Mouse (Mus musculus) liver, embryonic 14.5 days (tissue): Measurements from ENCODE around the gene Gadd45a. TPM values are rescaled to one million over a fixed set of nuclear protein-coding genes. Genes with fewer than 3 reads are reported as not detected.

Experiments used
- ATAC-seq: fragments of 200-750 bp; cut with Nextera tagmentation; 2 replicates; pipeline ENCODE4 v1.8.0; 2017; ENCODE audit warnings: moderate number of reproducible peaks, mild to moderate bottlenecking, moderate library complexity; ENCODE audit not compliant: insufficient read depth
- DNase-seq, 3 experiments: peaks; one replicate each; pipeline ENCODE4 v3.0.0-alpha.2; 2012 to 2013; ENCODE audit warnings: low read depth in 3 of 3, low spot score in 3 of 3
- H3K27ac ChIP-seq: fragments of 300-500 bp; sonication (generic); 2 replicates; pipeline ENCODE4 v1.5.1; 2014; ENCODE audit warnings: moderate library complexity, mild to moderate bottlenecking, control low read depth, inconsistent platforms
- H3K27me3 ChIP-seq: fragments of 300-500 bp; sonication (generic); 2 replicates; pipeline ENCODE4 v1.6.1; 2014; ENCODE audit warnings: mild to moderate bottlenecking, low read length, moderate library complexity; ENCODE audit not compliant: control insufficient read depth, insufficient read depth
- H3K36me3 ChIP-seq: fragments of 300-500 bp; sonication (generic); replicated peaks from 2 replicates; pipeline ENCODE4 v1.6.1; 2014; ENCODE audit warnings: low read depth; ENCODE audit not compliant: control insufficient read depth, insufficient read depth
- H3K4me1 ChIP-seq, 2 experiments: fragments of 200-500 bp in 1 of 2; fragments of 300-500 bp in 1 of 2; sonication (generic) in 1 of 2; replicated peaks; 2 replicates each; pipeline ENCODE4 v1.6.1; 2012 to 2014; ENCODE audit warnings: antibody characterized with exemption in 1 of 2, inconsistent platforms in 1 of 2, low read length in 1 of 2; ENCODE audit not compliant: control insufficient read depth in 2 of 2, insufficient read depth in 2 of 2
- H3K4me2 ChIP-seq: fragments of 300-500 bp; sonication (generic); 2 replicates; pipeline ENCODE4 v1.6.1; 2014; ENCODE audit warnings: low read depth, mild to moderate bottlenecking, control low read depth, moderate library complexity
- H3K4me3 ChIP-seq, 2 experiments: fragments of 200-500 bp in 1 of 2; fragments of 300-500 bp in 1 of 2; sonication (generic) in 1 of 2; 2 replicates each; pipeline ENCODE4 v1.5.1; 2012 to 2014; ENCODE audit warnings: low read depth in 2 of 2, low read length in 2 of 2, mild to moderate bottlenecking in 2 of 2, control low read depth in 1 of 2, inconsistent platforms in 1 of 2, moderate library complexity in 1 of 2; ENCODE audit not compliant: insufficient read depth in 1 of 2
- H3K9ac ChIP-seq: fragments of 300-500 bp; sonication (generic); replicated peaks from 2 replicates; pipeline ENCODE4 v1.6.1; 2014; ENCODE audit warnings: mild to moderate bottlenecking, control low read depth, moderate library complexity
- H3K9me3 ChIP-seq: fragments of 300-500 bp; sonication (generic); 2 replicates; pipeline ENCODE4 v1.6.1; 2016; ENCODE audit warnings: low read length, mixed read lengths; ENCODE audit not compliant: control insufficient read depth
- CTCF ChIP-seq: IDR thresholded peaks from 2 replicates; pipeline ENCODE4 v1.5.1; 2016; ENCODE audit warnings: antibody characterized with exemption, low read depth, control low read depth
- EP300 ChIP-seq: IDR thresholded peaks from 2 replicates; pipeline ENCODE4 v1.6.1; 2016; ENCODE audit warnings: antibody characterized with exemption, low read depth
- WGBS: fragments of 180-500 bp; shearing (Covaris S2); extraction: QIAGEN DNeasy Blood & Tissue Kit; methylation state at CpG from one replicate; pipeline ENCODE4 v1.1.7; 2014; ENCODE audit not compliant: insufficient replicate concordance; 5-methylcytosine and 5-hydroxymethylcytosine counted together
- polyA plus RNA-seq, 2 experiments: library from polyadenylated mRNA; depleted of rRNA in 1 of 2; stranded (reverse) in 1 of 2; unstranded in 1 of 2; fragments of >200 nt; fragmentation: Nextera tagmentation in 1 of 2; extraction: Ambion mirVana in 1 of 2; gene quantifications; 2 replicates each; pipeline versions ENCODE4 v1.2.1 to v1.2.3; 2012 to 2014

Gene Gadd45a
- polyA plus RNA-seq, 2 experiments, result 49.8 to 90.4 TPM

GRCm38 (mm10) chr6:66989037-66989436 is 48.2 kb downstream of the Gadd45a start:
- H3K36me3 ChIP-seq, result no peaks in the 10 kb centered on the region
- ATAC-seq (no peak), DNase-seq (no peak)
- no peaks in the 10 kb centered on the region for H3K27me3 ChIP-seq
- WGBS, result 29% methylated on average over 6 of the region's 6 CpGs
- H3K9me3 ChIP-seq, result no peaks in the 10 kb centered on the region
- peaks cover 23 to 40% of the 10 kb centered on the region in 2 experiments for H3K4me1 ChIP-seq
- H3K4me3 ChIP-seq, result no peak overlapping the region
- TF ChIP-seq EP300, result no peak; the same call in 1 of the 2 replicates
- no peak for TF ChIP-seq CTCF
- H3K27ac ChIP-seq, result no peak overlapping the region; the same call in 1 of the 2 replicates
- H3K9ac ChIP-seq, result no peak overlapping the region
- H3K4me2 ChIP-seq, result no peak overlapping the region

DNA sequence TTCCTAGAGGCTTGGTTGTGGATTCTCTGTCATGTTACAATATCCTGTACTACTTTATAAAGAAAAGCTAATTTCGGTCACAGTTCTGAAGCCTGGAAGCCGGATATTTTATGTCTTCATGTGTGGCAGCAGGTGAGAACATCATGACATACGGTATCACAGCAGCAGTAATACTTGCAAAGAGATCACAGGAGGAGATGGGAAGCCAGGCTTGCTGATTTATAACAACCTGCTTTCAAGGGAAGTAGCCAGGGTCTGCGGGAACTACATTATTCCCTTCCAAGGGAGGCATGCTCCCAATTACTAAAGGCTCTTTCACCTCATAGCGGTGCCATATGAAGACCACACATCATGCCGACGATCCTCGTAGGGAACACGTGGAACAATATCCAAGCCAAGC is 48.9 kb downstream of the Gadd45a start:
- Histone ChIP-seq H3K27me3 (no peaks in the 10 kb centered on the region), H3K4me3 (no peak overlapping the region), H3K4me2 (no peak overlapping the region), H3K36me3 (no peaks in the 10 kb centered on the region), H3K27ac (peak overlapping the region; percentile 77), H3K4me1 (peaks cover 23 to 40% of the 10 kb centered on the region in 2 experiments), H3K9me3 (no peaks in the 10 kb centered on the region), H3K9ac (no peak overlapping the region)
- DNase-seq, result no peak
- 85% methylated on average over 9 of the region's 9 CpGs for WGBS
- TF ChIP-seq EP300, result no peak
- no peak for ATAC-seq

DNA sequence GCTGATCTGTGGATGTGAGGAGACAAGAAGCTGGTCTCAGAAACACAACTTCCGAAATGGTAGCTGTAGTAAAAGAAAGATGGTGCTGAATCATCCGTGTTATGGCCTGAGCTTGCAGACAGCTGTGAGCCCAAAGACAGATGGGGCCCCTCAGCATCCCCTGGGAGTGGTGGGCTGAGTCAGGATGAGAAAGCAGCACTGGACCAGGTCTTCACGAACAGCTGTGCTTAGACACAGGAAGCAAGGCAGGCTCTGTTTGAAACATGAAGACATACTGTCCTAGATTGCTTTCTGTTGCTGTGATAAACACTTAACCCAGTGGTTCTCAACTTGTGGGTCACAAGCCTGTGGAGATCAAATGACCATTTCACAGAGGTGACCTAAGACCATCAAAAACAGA is 49.6 kb downstream of the Gadd45a start:
- H3K9ac ChIP-seq, result peak overlapping the region; percentile 45; the same call in 1 of the 2 replicates
- DNase-seq (peak; percentile 30 to 45 (median 35)), ATAC-seq (peak; percentile 90)
- 50% methylated on average over 3 of the region's 3 CpGs for WGBS
- no peaks in the 10 kb centered on the region for H3K9me3 ChIP-seq
- no peaks in the 10 kb centered on the region for H3K36me3 ChIP-seq
- no peaks in the 10 kb centered on the region for H3K27me3 ChIP-seq
- H3K4me2 ChIP-seq, result peak overlapping the region; percentile 46
- peak overlapping the region; percentile 77 for H3K27ac ChIP-seq
- no peak overlapping the region for H3K4me3 ChIP-seq
- TF ChIP-seq CTCF (no peak), EP300 (0 out of 2 replicates have a peak, but pooled peaks have one; percentile 19)
- H3K4me1 ChIP-seq, result peaks cover 23 to 40% of the 10 kb centered on the region in 2 experiments

- Histone ChIP-seq H3K4me1 (peaks cover 23 to 40% of the 10 kb centered on the region in 2 experiments), H3K9me3 (no peaks in the 10 kb centered on the region), H3K36me3 (no peaks in the 10 kb centered on the region), H3K9ac (no peak overlapping the region; the same call in 1 of the 2 replicates), H3K27ac (no peak overlapping the region), H3K27me3 (no peaks in the 10 kb centered on the region), H3K4me2 (no peak overlapping the region), H3K4me3 (no peak overlapping the region)
- 73% methylated on average over 12 of the region's 12 CpGs for WGBS
- ATAC-seq (no peak; the same call in 1 of the 2 replicates), DNase-seq (no peak)
- TF ChIP-seq CTCF (no peak), EP300 (no peak)
These were observed 51.2 kb downstream of the Gadd45a start for GRCm38 (mm10) chr6:66986063-66986462.

DNA sequence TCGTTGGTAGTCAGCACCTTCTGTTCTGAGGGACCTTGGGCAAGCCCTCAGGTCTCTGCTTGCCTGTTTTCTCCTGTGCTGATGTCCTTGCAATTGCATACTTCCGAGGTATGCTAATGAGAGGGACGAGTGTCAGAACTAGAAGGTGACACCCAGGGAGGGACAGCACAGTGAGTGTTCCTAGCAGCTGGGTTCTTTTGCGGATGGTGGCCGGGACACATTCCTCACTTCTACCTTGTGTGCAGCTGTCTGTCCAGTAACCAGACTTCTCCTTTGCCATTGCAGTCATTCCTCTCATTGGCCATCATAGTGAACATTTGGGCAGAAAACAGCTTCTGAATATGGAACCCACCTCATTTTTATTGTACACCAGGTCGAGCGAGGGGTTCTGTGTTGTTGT is 51.8 kb downstream of the Gadd45a start:
- ATAC-seq, result no peak
- Histone ChIP-seq H3K9ac (no peak overlapping the region), H3K4me1 (peaks cover 23 to 40% of the 10 kb centered on the region in 2 experiments), H3K4me3 (no peak overlapping the region), H3K27me3 (no peaks in the 10 kb centered on the region), H3K4me2 (no peak overlapping the region), H3K27ac (no peak overlapping the region), H3K9me3 (no peaks in the 10 kb centered on the region), H3K36me3 (no peaks in the 10 kb centered on the region)
- 65% methylated on average over 7 of the region's 7 CpGs for WGBS
- TF ChIP-seq CTCF, result no peak
- TF ChIP-seq EP300, result no peak
- DNase-seq, result no peak

Other genes starting within 250 kb of the Gadd45a start
- gene Vmn1r39, start 226.8 kb downstream of the Gadd45a start, polyA plus RNA-seq (2012; rRNA removed), result not detected in 2 replicates
- not detected in 2 replicates for gene Vmn1r39, start 226.8 kb downstream of the Gadd45a start, polyA plus RNA-seq (2014; fragmentation: Nextera tagmentation; extraction: Ambion mirVana)
- 6.0 and 11.6 TPM in 2 replicates for gene Gng12, start 141.1 kb downstream of the Gadd45a start, polyA plus RNA-seq (2012; rRNA removed)
- 30.6 and 32.5 TPM in 2 replicates for gene Gng12, start 141.1 kb downstream of the Gadd45a start, polyA plus RNA-seq (2014; fragmentation: Nextera tagmentation; extraction: Ambion mirVana)
- gene Serbp1, start 200.7 kb upstream of the Gadd45a start, polyA plus RNA-seq (2012; rRNA removed), result 125 and 336 TPM in 2 replicates
- gene Serbp1, start 200.7 kb upstream of the Gadd45a start, polyA plus RNA-seq (2014; fragmentation: Nextera tagmentation; extraction: Ambion mirVana), result 339 and 380 TPM in 2 replicates